Mouse (Mus musculus) liver, adult 2 months (tissue): ENCODE measurements around the gene Gm10681.
"Not testable (repeated sequence)": the region's sequence is repeated elsewhere in the genome, so short reads cannot be mapped to it uniquely, and the experiment has no call there.

ENCODE experiments used
- CTCF ChIP-seq: fragments of 200-500 bp; IDR thresholded peaks from 2 replicates; pipeline ENCODE4 v1.5.1; 2011; ENCODE audit warnings: low read depth, low read length, control low read depth
- POLR2A ChIP-seq: fragments of 200-500 bp; IDR thresholded peaks from 2 replicates; pipeline ENCODE4 v1.6.1; 2011; ENCODE audit warnings: low read length, control low read depth; ENCODE audit not compliant: insufficient read depth; ENCODE audit errors: extremely low read depth

GRCm38 (mm10) chr3:98524552-98524951, 64.1 kb downstream of the Gm10681 start:
- TF ChIP-seq POLR2A, CTCF: not testable (repeated sequence)
